Mouse (Mus musculus): Measurements from ENCODE around the gene Cilp2. TPM values are rescaled to one million over a fixed set of nuclear protein-coding genes. Genes with fewer than 3 reads are reported as not detected.

Cilp2 gene
- polyA plus RNA-seq, 1 experiment from 2014 or later: 6.7 TPM

DNA sequence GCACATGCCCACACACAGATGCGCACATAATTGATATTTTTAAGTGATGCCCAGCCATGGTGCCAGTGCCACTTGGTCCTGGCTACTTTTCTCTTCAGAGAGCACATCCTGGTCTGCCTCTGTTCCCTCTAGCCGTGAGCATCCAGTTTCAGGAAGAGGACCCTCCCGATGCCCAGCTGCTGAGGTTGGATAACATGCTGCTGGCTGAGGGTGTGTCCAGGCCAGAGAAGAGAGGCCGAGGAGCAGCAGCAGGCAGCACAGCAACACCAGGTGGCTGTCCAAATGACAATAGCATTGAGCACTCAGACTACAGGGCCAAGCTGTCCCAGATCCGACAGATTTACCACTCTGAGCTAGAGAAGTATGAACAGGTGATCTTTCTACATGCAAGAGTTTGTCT lies 23.3 kb downstream of the Cilp2 start:
- Histone ChIP-seq H3K4me1 (replicated peaks) (no peaks in the 10 kb centered on the region), H3K9me3 (no peaks in the 10 kb centered on the region), H3K27me3 (no peaks in the 10 kb centered on the region), H3K4me2 (no peak overlapping the region), H3K4me3 (no peak overlapping the region), H3K9ac (no peak overlapping the region), H3K27ac (replicated peaks) (no peak overlapping the region), H3K36me3 (peaks cover 9% of the 10 kb centered on the region; the same call in 1 of the 2 replicates)
- ATAC-seq (ENCODE audit: low FRiP score, low read depth): no peak
- WGBS: 80% methylated on average over 5 of the region's 5 CpGs

DNA sequence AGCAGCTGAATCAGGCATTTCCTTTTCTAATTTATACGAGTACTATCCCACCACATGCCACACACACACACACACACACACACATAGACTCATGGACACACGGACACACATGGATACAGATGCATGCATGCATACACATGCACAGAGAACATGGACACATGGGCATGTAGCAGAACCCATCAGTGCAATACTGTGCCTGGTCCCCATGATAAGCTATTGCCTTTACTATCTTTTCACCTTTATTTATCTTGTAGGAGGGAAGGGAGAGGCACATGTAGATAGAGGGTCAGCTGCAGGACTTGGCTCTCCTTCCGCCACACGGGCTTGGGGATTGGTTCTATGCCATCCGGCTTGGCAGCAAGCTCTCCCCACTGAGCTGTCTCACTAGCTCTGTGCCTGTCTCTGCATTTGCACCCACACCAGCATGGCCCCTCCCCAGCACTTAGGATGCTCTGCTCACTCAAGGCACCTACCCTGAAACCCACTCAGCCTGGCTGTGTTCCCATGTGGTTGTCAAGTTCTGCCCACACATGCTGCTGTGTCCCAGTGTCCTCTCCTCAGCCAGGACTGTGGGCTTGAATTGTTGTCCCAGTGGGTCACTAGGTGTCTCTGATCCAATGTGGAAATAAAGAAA lies 24.0 kb downstream of the Cilp2 start:
- 92% methylated on average over 5 of the region's 5 CpGs for WGBS
- Histone ChIP-seq H3K27ac (replicated peaks) (no peak overlapping the region), H3K4me2 (no peak overlapping the region), H3K9me3 (no peaks in the 10 kb centered on the region), H3K9ac (no peak overlapping the region), H3K4me3 (no peak overlapping the region), H3K27me3 (no peaks in the 10 kb centered on the region), H3K36me3 (peaks cover 9% of the 10 kb centered on the region; the same call in 1 of the 2 replicates), H3K4me1 (replicated peaks) (no peaks in the 10 kb centered on the region)
- no peak for ATAC-seq (ENCODE audit: low FRiP score, low read depth)

DNA sequence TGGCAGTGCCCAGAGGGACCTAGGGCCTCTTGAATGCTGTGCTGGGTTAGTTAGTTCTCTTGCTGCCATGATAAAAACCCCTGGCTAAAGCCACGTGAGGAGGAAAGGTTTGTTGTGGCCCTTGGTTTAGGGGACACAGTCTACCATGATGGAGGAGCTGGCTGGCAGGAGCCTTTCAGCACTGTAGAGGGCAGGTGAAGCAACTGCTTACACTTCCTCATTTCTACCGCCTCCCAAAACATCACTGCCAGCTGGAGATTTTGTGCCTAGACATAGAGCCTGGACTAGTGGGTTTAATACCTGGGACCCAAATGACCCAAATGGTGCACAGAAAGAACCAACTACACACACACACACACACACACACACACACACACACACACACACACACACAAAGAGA lies 26.2 kb downstream of the Cilp2 start:
- WGBS: 75% methylated on average over 2 of the region's 2 CpGs
- H3K27me3 ChIP-seq: no peaks in the 10 kb centered on the region
- no peak for ATAC-seq (ENCODE audit: low FRiP score, low read depth)
- no peak overlapping the region for H3K4me2 ChIP-seq
- peaks cover 9% of the 10 kb centered on the region; the same call in 1 of the 2 replicates for H3K36me3 ChIP-seq
- H3K9me3 ChIP-seq: no peaks in the 10 kb centered on the region
- no peaks in the 10 kb centered on the region for H3K4me1 ChIP-seq (replicated peaks)
- H3K27ac ChIP-seq (replicated peaks): no peak overlapping the region
- H3K9ac ChIP-seq: no peak overlapping the region
- H3K4me3 ChIP-seq: no peak overlapping the region

DNA sequence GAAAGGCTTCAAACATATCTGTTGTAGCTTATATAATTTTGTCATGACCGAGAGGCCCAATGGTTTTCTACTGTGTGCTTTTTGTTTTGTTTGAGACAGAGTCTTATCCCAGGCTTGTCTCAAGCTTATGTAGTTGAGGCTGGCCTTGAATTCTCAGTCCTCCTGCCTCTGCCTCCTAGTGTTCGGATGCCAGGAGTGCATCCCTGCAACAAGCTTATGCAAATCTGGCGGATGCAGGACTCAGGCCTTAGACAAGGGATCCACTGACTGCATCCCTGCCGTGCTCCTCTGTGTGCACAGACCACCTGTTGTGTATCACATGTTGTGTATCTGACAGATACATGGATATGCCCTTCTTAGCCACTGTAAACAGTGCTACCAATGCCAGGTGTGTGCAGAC lies 26.7 kb downstream of the Cilp2 start:
- no peaks in the 10 kb centered on the region for H3K27me3 ChIP-seq
- no peak overlapping the region for H3K27ac ChIP-seq (replicated peaks)
- no peaks in the 10 kb centered on the region for H3K4me1 ChIP-seq (replicated peaks)
- no peak for ATAC-seq (ENCODE audit: low FRiP score, low read depth)
- peaks cover 9% of the 10 kb centered on the region; the same call in 1 of the 2 replicates for H3K36me3 ChIP-seq
- H3K9me3 ChIP-seq: no peaks in the 10 kb centered on the region
- no peak overlapping the region for H3K9ac ChIP-seq
- WGBS: 63% methylated on average over 4 of the region's 4 CpGs
- no peak overlapping the region for H3K4me3 ChIP-seq
- no peak overlapping the region for H3K4me2 ChIP-seq

DNA sequence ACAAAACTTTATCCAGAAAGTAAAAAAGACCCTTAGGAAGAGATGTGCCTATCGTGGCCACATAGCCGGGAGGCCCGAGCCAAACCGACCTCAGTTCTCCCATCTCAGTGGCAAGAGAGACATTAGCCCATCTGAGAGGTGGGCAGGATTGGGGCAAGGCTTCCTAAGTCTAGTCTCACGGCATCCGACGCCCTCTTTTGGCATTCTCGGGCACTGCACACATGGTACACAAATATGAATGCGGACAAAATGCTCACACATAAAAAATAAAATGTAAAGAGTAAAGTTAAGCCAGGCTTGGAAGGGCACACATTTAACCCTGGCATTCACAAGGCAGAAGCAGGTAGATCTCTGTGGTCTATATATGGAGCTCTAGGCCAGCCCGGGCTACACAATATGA lies 33.6 kb downstream of the Cilp2 start:
- no peak overlapping the region for H3K4me3 ChIP-seq
- H3K4me2 ChIP-seq: no peak overlapping the region
- H3K9ac ChIP-seq: no peak overlapping the region
- H3K4me1 ChIP-seq (replicated peaks): no peaks in the 10 kb centered on the region
- ATAC-seq (ENCODE audit: low FRiP score, low read depth): no peak
- no peaks in the 10 kb centered on the region for H3K9me3 ChIP-seq
- 0 out of 2 replicates have a peak, but pooled peaks cover 3% of the 10 kb centered on the region for H3K36me3 ChIP-seq
- H3K27me3 ChIP-seq: no peaks in the 10 kb centered on the region
- H3K27ac ChIP-seq (replicated peaks): no peak overlapping the region
- WGBS: 95% methylated on average over 10 of the region's 10 CpGs

DNA sequence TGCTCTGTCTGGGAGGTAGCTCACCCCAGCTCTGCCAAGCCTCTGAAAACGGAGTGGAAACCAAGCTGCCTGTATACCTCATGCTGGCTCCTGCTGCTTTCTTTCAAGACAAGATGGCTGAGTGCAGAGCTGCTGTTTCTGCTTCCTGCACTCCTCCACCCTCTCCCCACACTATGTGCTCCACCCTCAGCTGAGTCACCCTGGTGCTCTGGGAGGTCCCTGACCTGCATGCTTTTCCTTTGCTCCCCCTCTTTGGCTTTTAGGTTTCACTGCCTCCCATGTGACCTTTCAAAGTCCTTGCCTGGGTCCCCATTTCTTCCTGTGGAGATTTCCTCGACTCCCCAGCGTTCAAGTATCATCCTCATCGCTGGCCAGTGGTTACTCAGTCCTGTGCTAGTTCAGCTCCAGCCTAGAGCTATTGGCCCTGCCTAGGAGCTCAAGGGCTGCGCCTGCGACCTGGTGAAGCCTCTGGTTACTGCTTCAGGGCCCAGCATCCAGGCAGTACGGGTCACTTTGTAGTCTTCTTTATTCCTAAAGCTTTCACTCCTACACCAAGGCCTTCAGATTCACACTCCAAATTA lies 36.5 kb downstream of the Cilp2 start:
- WGBS: 86% methylated on average over 7 of the region's 7 CpGs
- no peaks in the 10 kb centered on the region for H3K27me3 ChIP-seq
- no peak overlapping the region for H3K4me3 ChIP-seq
- H3K27ac ChIP-seq (replicated peaks): no peak overlapping the region
- H3K9me3 ChIP-seq: no peaks in the 10 kb centered on the region
- H3K4me1 ChIP-seq (replicated peaks): no peaks in the 10 kb centered on the region
- no peak for ATAC-seq (ENCODE audit: low FRiP score, low read depth)
- 0 out of 2 replicates have a peak, but pooled peaks cover 3% of the 10 kb centered on the region for H3K36me3 ChIP-seq
- no peak overlapping the region for H3K9ac ChIP-seq
- no peak overlapping the region for H3K4me2 ChIP-seq

DNA sequence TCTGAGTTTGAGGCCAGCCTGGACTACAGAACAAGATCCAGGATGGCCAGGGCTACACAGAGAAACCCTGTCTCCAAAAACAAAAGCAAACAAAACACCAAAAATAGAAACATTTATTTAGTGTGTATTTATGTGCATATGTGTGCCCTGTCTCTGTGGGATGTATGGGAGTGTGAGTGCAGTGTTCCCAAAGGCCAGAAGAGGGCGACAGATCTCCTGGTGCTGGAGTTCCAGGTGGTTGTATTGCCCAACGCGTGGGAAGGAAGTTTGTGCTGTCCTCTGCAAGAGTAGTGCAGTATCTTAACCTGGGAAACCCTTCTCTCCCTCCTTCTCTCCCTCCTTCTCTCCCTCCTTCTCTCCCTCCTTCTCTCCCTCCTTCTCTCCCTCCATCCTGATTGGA lies 37.6 kb downstream of the Cilp2 start:
- H3K4me3 ChIP-seq: no peak overlapping the region
- no peak overlapping the region for H3K27ac ChIP-seq (replicated peaks)
- 0 out of 2 replicates have a peak, but pooled peaks cover 3% of the 10 kb centered on the region for H3K36me3 ChIP-seq
- no peaks in the 10 kb centered on the region for H3K4me1 ChIP-seq (replicated peaks)
- no peak overlapping the region for H3K9ac ChIP-seq
- 43% methylated on average over 3 of the region's 3 CpGs for WGBS
- ATAC-seq (ENCODE audit: low FRiP score, low read depth): no peak
- no peaks in the 10 kb centered on the region for H3K27me3 ChIP-seq
- no peaks in the 10 kb centered on the region for H3K9me3 ChIP-seq
- no peak overlapping the region for H3K4me2 ChIP-seq

DNA sequence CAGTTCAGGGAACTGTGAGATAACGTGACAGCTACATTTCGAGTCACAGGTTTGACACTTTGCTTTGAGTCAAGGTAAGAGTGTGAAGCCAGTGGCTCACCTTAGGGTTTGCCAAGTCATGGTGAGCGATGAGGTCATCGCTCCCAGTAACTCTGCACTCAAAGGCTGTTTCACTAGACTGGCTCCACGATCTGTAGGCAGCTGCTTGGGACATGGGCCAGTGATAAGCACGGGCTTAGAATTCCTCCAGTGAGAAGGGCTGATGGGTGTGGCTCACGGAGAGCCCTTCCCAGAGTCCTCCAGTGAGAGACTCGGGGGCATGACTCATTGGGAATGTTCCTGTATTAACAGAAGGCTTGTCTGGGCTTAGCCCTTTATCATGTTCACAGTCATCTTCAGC lies 38.5 kb downstream of the Cilp2 start:
- Histone ChIP-seq H3K4me2 (no peak overlapping the region), H3K27me3 (no peaks in the 10 kb centered on the region), H3K9ac (no peak overlapping the region), H3K36me3 (0 out of 2 replicates have a peak, but pooled peaks cover 3% of the 10 kb centered on the region), H3K4me1 (replicated peaks) (no peaks in the 10 kb centered on the region), H3K27ac (replicated peaks) (no peak overlapping the region), H3K9me3 (no peaks in the 10 kb centered on the region), H3K4me3 (no peak overlapping the region)
- no peak for ATAC-seq (ENCODE audit: low FRiP score, low read depth)
- 89% methylated on average over 8 of the region's 8 CpGs for WGBS

DNA sequence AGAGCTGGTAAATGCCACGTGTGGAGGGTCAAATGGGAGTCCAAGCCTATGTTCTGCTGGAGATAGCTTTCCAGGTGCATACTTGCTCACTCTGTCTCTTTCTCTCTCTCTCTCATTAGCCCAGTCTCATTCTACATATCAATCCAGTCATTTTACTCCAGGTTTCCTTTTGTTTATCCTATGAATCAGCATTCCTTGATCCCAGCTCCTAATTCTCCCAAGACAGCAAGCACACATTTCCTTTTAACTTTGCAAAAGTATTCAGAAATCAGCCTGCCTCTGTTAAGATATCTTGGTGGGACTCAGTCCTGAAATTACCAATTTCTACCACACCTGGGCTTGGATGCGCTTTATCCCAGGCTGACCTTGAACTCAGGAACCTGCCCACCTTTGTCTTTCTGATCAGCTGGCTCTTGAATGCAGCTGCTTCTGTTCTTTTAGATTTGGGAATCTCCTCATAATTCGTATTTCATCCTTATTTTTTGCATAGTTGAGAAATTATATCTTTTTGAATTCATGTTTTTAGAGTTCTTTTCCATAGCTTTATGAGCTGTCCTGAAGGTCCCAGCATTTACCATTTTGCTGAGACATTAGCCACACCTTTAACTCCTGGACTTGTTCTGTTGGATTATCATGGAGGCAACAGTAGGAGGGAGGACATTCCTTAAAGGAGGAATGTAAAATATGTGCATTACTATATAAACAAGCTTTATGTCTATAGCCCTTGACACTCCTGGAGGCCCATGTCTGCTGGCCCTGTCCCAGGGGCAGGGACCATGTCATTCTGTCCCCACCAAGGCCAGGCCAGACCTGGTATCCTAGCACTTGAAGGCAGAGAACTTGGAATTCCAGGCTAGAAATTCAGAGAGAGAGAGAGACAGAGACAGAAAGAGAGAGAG lies 40.1 kb downstream of the Cilp2 start:
- no peak overlapping the region for H3K4me3 ChIP-seq
- H3K4me1 ChIP-seq (replicated peaks): no peaks in the 10 kb centered on the region
- H3K36me3 ChIP-seq: 0 out of 2 replicates have a peak, but pooled peaks cover 3% of the 10 kb centered on the region
- H3K9me3 ChIP-seq: no peaks in the 10 kb centered on the region
- H3K27me3 ChIP-seq: no peaks in the 10 kb centered on the region
- WGBS: 80% methylated on average over 3 of the region's 3 CpGs
- no peak overlapping the region for H3K4me2 ChIP-seq
- H3K27ac ChIP-seq (replicated peaks): no peak overlapping the region
- H3K9ac ChIP-seq: no peak overlapping the region
- no peak for ATAC-seq (ENCODE audit: low FRiP score, low read depth)

DNA sequence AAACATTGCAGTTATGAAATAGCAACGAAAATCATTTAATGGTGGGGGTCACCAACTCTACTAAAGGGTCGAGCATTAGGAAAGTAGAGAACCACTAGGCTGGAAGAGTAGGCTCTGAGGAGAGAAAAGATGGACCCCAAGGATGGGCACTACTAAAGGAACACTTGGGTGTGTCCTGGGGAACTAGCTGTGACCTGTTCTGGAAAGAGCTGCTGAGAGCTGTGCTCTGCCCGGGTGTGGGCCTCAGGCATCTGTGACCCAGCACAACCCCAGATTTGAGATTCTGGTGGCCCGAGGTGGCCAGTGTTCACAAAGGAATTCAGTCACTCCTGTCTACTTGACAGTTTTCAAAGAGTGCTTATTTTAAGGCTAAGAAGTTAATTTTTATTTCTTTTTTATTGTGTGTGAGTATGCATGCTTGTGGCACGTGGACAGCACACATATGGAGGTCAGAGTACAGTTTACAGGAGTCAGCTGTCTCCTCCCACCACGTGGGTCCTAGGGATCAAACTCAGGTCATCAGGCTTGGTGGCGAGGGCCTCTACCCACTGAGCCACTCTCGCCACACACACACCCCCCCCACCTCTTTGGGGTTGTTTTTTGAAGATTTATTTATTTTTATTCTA lies 50.3 kb downstream of the Cilp2 start:
- H3K4me1 ChIP-seq (replicated peaks): peaks cover 20% of the 10 kb centered on the region
- no peaks in the 10 kb centered on the region for H3K9me3 ChIP-seq
- H3K4me3 ChIP-seq: no peak overlapping the region
- no peaks in the 10 kb centered on the region for H3K36me3 ChIP-seq
- WGBS: 83% methylated on average over 8 of the region's 8 CpGs
- no peak overlapping the region for H3K4me2 ChIP-seq
- H3K9ac ChIP-seq: no peak overlapping the region
- no peak for ATAC-seq (ENCODE audit: low FRiP score, low read depth)
- no peaks in the 10 kb centered on the region for H3K27me3 ChIP-seq
- H3K27ac ChIP-seq (replicated peaks): no peak overlapping the region

DNA sequence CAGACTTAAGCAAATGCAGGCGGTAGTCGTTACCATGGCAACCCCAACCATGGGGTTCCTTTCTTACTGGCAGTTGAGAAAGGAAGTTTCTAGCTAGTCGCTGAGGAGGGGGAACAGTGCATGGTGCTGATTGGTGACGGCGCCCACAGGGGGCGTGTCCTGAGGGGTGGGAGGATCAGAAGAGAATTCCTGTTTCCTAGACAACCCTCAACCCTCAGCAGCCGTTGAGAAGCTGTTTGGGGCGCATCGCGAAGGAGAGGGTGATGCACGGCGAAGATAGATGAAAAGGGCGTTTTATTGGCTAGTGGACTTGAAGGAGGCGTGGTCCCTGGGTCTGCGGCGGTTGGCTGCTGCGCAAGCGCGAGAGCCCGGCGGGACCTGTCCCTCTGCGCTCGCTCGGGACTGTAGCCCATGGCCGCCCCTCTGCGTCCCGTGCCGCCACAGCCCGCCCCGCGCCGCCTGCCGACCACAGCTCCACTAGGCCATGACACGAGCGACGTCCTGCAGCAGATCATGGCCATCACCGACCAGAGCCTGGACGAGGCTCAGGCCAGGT lies 55.1 kb downstream of the Cilp2 start, which contains the start of gene Pbx4:
TSS of gene Pbx4 (plus strand) at position 194 of the 556 bp plus-strand sequence.
- Histone ChIP-seq H3K4me3 (peak within 1 kb of the TSS; percentile 90), H3K9me3 (no peaks in the 10 kb centered on the region), H3K36me3 (peaks cover 13% of the 10 kb centered on the region; the same call in 1 of the 2 replicates), H3K4me2 (peak within 1 kb of the TSS; percentile 92), H3K9ac (peak within 1 kb of the TSS; percentile 87), H3K27ac (replicated peaks) (peak within 1 kb of the TSS; percentile 92), H3K27me3 (no peaks in the 10 kb centered on the region), H3K4me1 (replicated peaks) (peaks cover 26% of the 10 kb centered on the region)
- WGBS: under 1% methylated on average over 38 of the region's 38 CpGs
- ATAC-seq (ENCODE audit: low FRiP score, low read depth): peak; percentile 99
